Mouse (Mus musculus): ENCODE data around the gene Fndc9. TPM values are rescaled to one million over a fixed set of nuclear protein-coding genes. Genes with fewer than 3 reads are reported as not detected.

Gene Fndc9
- total RNA-seq, 1 experiment = 0.67 TPM

GRCm38 (mm10) chr11:46278709-46279108 lies 43.4 kb downstream of the Fndc9 start:
- Histone ChIP-seq H3K9ac (ENCODE audit: insufficient read depth, low read depth, low read length, poor library complexity, severe bottlenecking) (no peak overlapping the region), H3K36me3 (ENCODE audit: control insufficient read depth, insufficient read depth, low read length, poor library complexity, severe bottlenecking) (peaks cover 3% of the 10 kb centered on the region; the same call in 1 of the 2 replicates), H3K4me3 (ENCODE audit: insufficient read depth in 1 of 2, low read depth in 1 of 2, low read length in 2 of 2, poor library complexity in 1 of 2, severe bottlenecking in 1 of 2) (no peak overlapping the region), H3K4me1 (ENCODE audit: control insufficient read depth in 2 of 2, insufficient read depth in 2 of 2, low read length in 2 of 2, poor library complexity in 1 of 2) (no peaks in the 10 kb centered on the region; a peak in 1 of 4 replicates), H3K9me3 (ENCODE audit: control insufficient read depth, insufficient read depth, low read depth, low read length) (no peaks in the 10 kb centered on the region), H3K27ac (ENCODE audit: insufficient read depth, low read depth, low read length, poor library complexity, severe bottlenecking) (no peak overlapping the region)
- in situ Hi-C loops (cut with MboI; ENCODE audit: low sequenced_read_pairs in 2 of 2, unreplicated experiment in 2 of 2) = no loop called here
- no peak for DNase-seq (ENCODE audit: low read depth, low spot score)
- no peak for TF ChIP-seq ZNF384 (IDR thresholded peaks at IDR 0.05; ENCODE audit: low read depth, low read length)

DNA sequence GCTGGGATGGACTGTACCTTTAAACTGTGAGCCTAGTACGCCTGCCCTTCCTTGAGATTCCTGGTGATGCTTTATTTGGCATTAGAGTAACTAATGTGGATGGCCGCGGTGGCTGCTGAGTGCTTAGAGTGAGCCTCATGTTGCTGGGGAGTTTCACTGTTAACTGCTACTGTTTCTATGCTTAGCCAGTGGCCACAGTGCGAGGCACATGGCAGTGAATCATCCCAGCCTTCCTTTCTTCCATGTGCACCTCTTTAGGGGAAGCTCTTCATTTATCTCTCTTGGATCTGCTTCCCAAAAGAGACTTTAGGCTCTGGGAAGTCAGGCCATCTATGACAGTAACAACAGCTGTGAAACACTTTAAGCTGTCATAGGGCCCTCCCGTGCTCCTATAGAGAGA lies 47.3 kb downstream of the Fndc9 start:
- no peak overlapping the region for H3K4me3 ChIP-seq (ENCODE audit: insufficient read depth in 1 of 2, low read depth in 1 of 2, low read length in 2 of 2, poor library complexity in 1 of 2, severe bottlenecking in 1 of 2)
- no peak overlapping the region for H3K9ac ChIP-seq (ENCODE audit: insufficient read depth, low read depth, low read length, poor library complexity, severe bottlenecking)
- DNase-seq (ENCODE audit: low read depth, low spot score) = no peak
- H3K27ac ChIP-seq (ENCODE audit: insufficient read depth, low read depth, low read length, poor library complexity, severe bottlenecking) = no peak overlapping the region
- H3K9me3 ChIP-seq (ENCODE audit: control insufficient read depth, insufficient read depth, low read depth, low read length) = no peaks in the 10 kb centered on the region
- H3K4me1 ChIP-seq (ENCODE audit: control insufficient read depth in 2 of 2, insufficient read depth in 2 of 2, low read length in 2 of 2, poor library complexity in 1 of 2) = no peaks in the 10 kb centered on the region; a peak in 1 of 4 replicates
- no peaks in the 10 kb centered on the region; the same call in 1 of the 2 replicates for H3K36me3 ChIP-seq (ENCODE audit: control insufficient read depth, insufficient read depth, low read length, poor library complexity, severe bottlenecking)
- in situ Hi-C loops (cut with MboI; ENCODE audit: low sequenced_read_pairs in 2 of 2, unreplicated experiment in 2 of 2) = no loop called here
- no peak for TF ChIP-seq CHD2 (IDR thresholded peaks at IDR 0.05; ENCODE audit: low read depth, low read length)
- no peak for TF ChIP-seq ZC3H11A (IDR thresholded peaks at IDR 0.05; ENCODE audit: borderline replicate concordance, low read depth, low read length)
- no peak for TF ChIP-seq HCFC1 (IDR thresholded peaks at IDR 0.05; ENCODE audit: borderline replicate concordance, insufficient read depth, low read length)
- no peak for TF ChIP-seq ZNF384 (IDR thresholded peaks at IDR 0.05; ENCODE audit: low read depth, low read length)
- no peak for TF ChIP-seq MAFK (IDR thresholded peaks at IDR 0.05; ENCODE audit: insufficient read depth, low read depth, low read length)

DNA sequence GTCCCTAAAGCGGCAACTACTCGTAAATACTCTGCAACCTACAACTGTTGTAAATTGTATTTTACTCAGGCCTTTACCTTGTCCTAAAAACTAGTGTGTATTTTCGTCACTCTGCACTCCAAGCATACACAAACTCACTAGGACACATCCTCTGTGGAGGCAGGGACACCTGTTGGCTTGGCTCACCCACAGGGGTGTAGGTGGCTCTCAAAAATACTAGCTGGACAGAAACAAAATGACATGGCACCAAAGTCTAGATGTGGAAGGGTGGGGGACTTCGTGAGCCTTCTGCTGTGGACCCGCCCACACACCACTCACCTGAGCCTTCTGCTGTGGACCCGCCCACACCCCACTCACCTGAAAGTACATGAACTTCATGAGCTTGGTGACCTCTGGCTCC lies 48.5 kb downstream of the Fndc9 start:
- Histone ChIP-seq H3K27ac (ENCODE audit: insufficient read depth, low read depth, low read length, poor library complexity, severe bottlenecking) (no peak overlapping the region), H3K9ac (ENCODE audit: insufficient read depth, low read depth, low read length, poor library complexity, severe bottlenecking) (no peak overlapping the region), H3K9me3 (ENCODE audit: control insufficient read depth, insufficient read depth, low read depth, low read length) (no peaks in the 10 kb centered on the region), H3K4me1 (ENCODE audit: control insufficient read depth in 2 of 2, insufficient read depth in 2 of 2, low read length in 2 of 2, poor library complexity in 1 of 2) (no peaks in the 10 kb centered on the region), H3K36me3 (ENCODE audit: control insufficient read depth, insufficient read depth, low read length, poor library complexity, severe bottlenecking) (no peaks in the 10 kb centered on the region; the same call in 1 of the 2 replicates), H3K4me3 (ENCODE audit: insufficient read depth in 1 of 2, low read depth in 1 of 2, low read length in 2 of 2, poor library complexity in 1 of 2, severe bottlenecking in 1 of 2) (no peak overlapping the region)
- in situ Hi-C loops (cut with MboI; ENCODE audit: low sequenced_read_pairs in 2 of 2, unreplicated experiment in 2 of 2) = no loop called here
- DNase-seq (ENCODE audit: low read depth, low spot score) = no peak
- TF ChIP-seq ZNF384 (IDR thresholded peaks at IDR 0.05; ENCODE audit: low read depth, low read length) = no peak
- TF ChIP-seq CHD2 (IDR thresholded peaks at IDR 0.05; ENCODE audit: low read depth, low read length) = no peak
- no peak for TF ChIP-seq MAFK (IDR thresholded peaks at IDR 0.05; ENCODE audit: insufficient read depth, low read depth, low read length)
- TF ChIP-seq HCFC1 (IDR thresholded peaks at IDR 0.05; ENCODE audit: borderline replicate concordance, insufficient read depth, low read length) = no peak
- no peak for TF ChIP-seq ZC3H11A (IDR thresholded peaks at IDR 0.05; ENCODE audit: borderline replicate concordance, low read depth, low read length)

GRCm38 (mm10) chr11:46286803-46287202 lies 51.5 kb downstream of the Fndc9 start:
- Histone ChIP-seq H3K27ac (ENCODE audit: insufficient read depth, low read depth, low read length, poor library complexity, severe bottlenecking) (no peak overlapping the region), H3K36me3 (ENCODE audit: control insufficient read depth, insufficient read depth, low read length, poor library complexity, severe bottlenecking) (peaks cover 2% of the 10 kb centered on the region; the same call in 1 of the 2 replicates), H3K9me3 (ENCODE audit: control insufficient read depth, insufficient read depth, low read depth, low read length) (no peaks in the 10 kb centered on the region), H3K9ac (ENCODE audit: insufficient read depth, low read depth, low read length, poor library complexity, severe bottlenecking) (no peak overlapping the region), H3K4me1 (ENCODE audit: control insufficient read depth in 2 of 2, insufficient read depth in 2 of 2, low read length in 2 of 2, poor library complexity in 1 of 2) (peaks cover 0 to 2% of the 10 kb centered on the region in 2 experiments; a peak in 1 of 4 replicates), H3K4me3 (ENCODE audit: insufficient read depth in 1 of 2, low read depth in 1 of 2, low read length in 2 of 2, poor library complexity in 1 of 2, severe bottlenecking in 1 of 2) (no peak overlapping the region)
- in situ Hi-C loops (cut with MboI; ENCODE audit: low sequenced_read_pairs in 2 of 2, unreplicated experiment in 2 of 2) = no loop called here
- DNase-seq (ENCODE audit: low read depth, low spot score) = no peak
- no peak for TF ChIP-seq HCFC1 (IDR thresholded peaks at IDR 0.05; ENCODE audit: borderline replicate concordance, insufficient read depth, low read length)
- no peak for TF ChIP-seq MAFK (IDR thresholded peaks at IDR 0.05; ENCODE audit: insufficient read depth, low read depth, low read length)
- no peak for TF ChIP-seq ZC3H11A (IDR thresholded peaks at IDR 0.05; ENCODE audit: borderline replicate concordance, low read depth, low read length)
- TF ChIP-seq ZNF384 (IDR thresholded peaks at IDR 0.05; ENCODE audit: low read depth, low read length) = no peak
- no peak for TF ChIP-seq CHD2 (IDR thresholded peaks at IDR 0.05; ENCODE audit: low read depth, low read length)

GRCm38 (mm10) chr11:46288091-46288490 lies 52.8 kb downstream of the Fndc9 start:
- no peaks in the 10 kb centered on the region for H3K9me3 ChIP-seq (ENCODE audit: control insufficient read depth, insufficient read depth, low read depth, low read length)
- peaks cover 2% of the 10 kb centered on the region; the same call in 1 of the 2 replicates for H3K36me3 ChIP-seq (ENCODE audit: control insufficient read depth, insufficient read depth, low read length, poor library complexity, severe bottlenecking)
- TF ChIP-seq MAFK (IDR thresholded peaks at IDR 0.05; ENCODE audit: insufficient read depth, low read depth, low read length) (no peak), HCFC1 (IDR thresholded peaks at IDR 0.05; ENCODE audit: borderline replicate concordance, insufficient read depth, low read length) (no peak), CHD2 (IDR thresholded peaks at IDR 0.05; ENCODE audit: low read depth, low read length) (no peak), ZNF384 (IDR thresholded peaks at IDR 0.05; ENCODE audit: low read depth, low read length) (no peak), ZC3H11A (IDR thresholded peaks at IDR 0.05; ENCODE audit: borderline replicate concordance, low read depth, low read length) (no peak)
- in situ Hi-C loops (cut with MboI; ENCODE audit: low sequenced_read_pairs in 2 of 2, unreplicated experiment in 2 of 2) = no loop called here
- H3K4me3 ChIP-seq (ENCODE audit: insufficient read depth in 1 of 2, low read depth in 1 of 2, low read length in 2 of 2, poor library complexity in 1 of 2, severe bottlenecking in 1 of 2) = no peak overlapping the region
- H3K9ac ChIP-seq (ENCODE audit: insufficient read depth, low read depth, low read length, poor library complexity, severe bottlenecking) = no peak overlapping the region
- H3K4me1 ChIP-seq (ENCODE audit: control insufficient read depth in 2 of 2, insufficient read depth in 2 of 2, low read length in 2 of 2, poor library complexity in 1 of 2) = peaks cover 0 to 2% of the 10 kb centered on the region in 2 experiments; a peak in 1 of 4 replicates
- no peak for DNase-seq (ENCODE audit: low read depth, low spot score)
- H3K27ac ChIP-seq (ENCODE audit: insufficient read depth, low read depth, low read length, poor library complexity, severe bottlenecking) = no peak overlapping the region
